Mouse (Mus musculus): Measurements from ENCODE around the gene Gse1.

Gse1 gene

GRCm38 (mm10) chr8:120535452-120536305, 307.4 kb downstream of the Gse1 start:
- peak; percentile 41 for DNase-seq (ENCODE audit: low read depth)

- DNase-seq (ENCODE audit: low read depth) = peak; percentile 37
These were observed 308.3 kb downstream of the Gse1 start for GRCm38 (mm10) chr8:120536306-120537206.

GRCm38 (mm10) chr8:120537207-120537817, 309.1 kb downstream of the Gse1 start:
- DNase-seq (ENCODE audit: low read depth) = peak; percentile 69

- DNase-seq (ENCODE audit: low read depth) = no peak
These were observed 309.7 kb downstream of the Gse1 start for GRCm38 (mm10) chr8:120537818-120538396.

GRCm38 (mm10) chr8:120538397-120539240, 310.4 kb downstream of the Gse1 start:
- DNase-seq (ENCODE audit: low read depth) = peak; percentile 74

- peak; percentile 65 for DNase-seq (ENCODE audit: low read depth)
These were observed 311.1 kb downstream of the Gse1 start for GRCm38 (mm10) chr8:120539381-120539774.

GRCm38 (mm10) chr8:120539775-120540625, 311.7 kb downstream of the Gse1 start:
- DNase-seq (ENCODE audit: low read depth) = no peak

- DNase-seq (ENCODE audit: low read depth) = no peak
These were observed 314.7 kb downstream of the Gse1 start for GRCm38 (mm10) chr8:120542995-120543394.

GRCm38 (mm10) chr8:120543416-120544055, 315.3 kb downstream of the Gse1 start:
- DNase-seq (ENCODE audit: low read depth) = no peak

GRCm38 (mm10) chr8:120544155-120544554, 315.9 kb downstream of the Gse1 start:
- DNase-seq (ENCODE audit: low read depth) = no peak

GRCm38 (mm10) chr8:120547562-120547961, 319.3 kb downstream of the Gse1 start:
- DNase-seq (ENCODE audit: low read depth) = no peak

- no peak for DNase-seq (ENCODE audit: low read depth)
These were observed 320.1 kb downstream of the Gse1 start for GRCm38 (mm10) chr8:120548313-120548761.

- DNase-seq (ENCODE audit: low read depth) = no peak
These were observed 321.2 kb downstream of the Gse1 start for GRCm38 (mm10) chr8:120549321-120549921.

- DNase-seq (ENCODE audit: low read depth) = no peak
These were observed 321.7 kb downstream of the Gse1 start for GRCm38 (mm10) chr8:120549922-120550321.

GRCm38 (mm10) chr8:120550430-120550829, 322.2 kb downstream of the Gse1 start:
- no peak for DNase-seq (ENCODE audit: low read depth)

GRCm38 (mm10) chr8:120550937-120551676, 322.9 kb downstream of the Gse1 start:
- DNase-seq (ENCODE audit: low read depth) = no peak

GRCm38 (mm10) chr8:120551677-120551980, 323.4 kb downstream of the Gse1 start:
- no peak for DNase-seq (ENCODE audit: low read depth)

- no peak for DNase-seq (ENCODE audit: low read depth)
These were observed 324.3 kb downstream of the Gse1 start for GRCm38 (mm10) chr8:120552509-120552908.

All from c-Kit-positive CD71-negative TER-119-negative erythroid progenitor cells, embryonic 14.5 days (primary cell).